Mouse (Mus musculus) heart, embryonic 10.5 days (tissue): ENCODE measurements at regions not wholly inside any gene's neighbourhood (a gene's known extent, or its start where the extent isn't known, plus 50 kb on each side); places are given as distances from the start of the nearest gene placed in this dataset.

ENCODE experiments used
- DNase-seq: peaks from one replicate; pipeline ENCODE4 v3.0.0-alpha.2; 2017; ENCODE audit warnings: low spot score
- H3K27ac ChIP-seq: fragments of 300-500 bp; sonication (generic); 2 replicates; pipeline ENCODE4 v1.5.1; 2016; ENCODE audit warnings: mild to moderate bottlenecking
- H3K27me3 ChIP-seq: fragments of 300-500 bp; sonication (generic); 2 replicates; pipeline ENCODE4 v1.6.1; 2016; ENCODE audit warnings: mild to moderate bottlenecking; ENCODE audit not compliant: poor library complexity, insufficient read depth, severe bottlenecking
- H3K36me3 ChIP-seq: fragments of 300-500 bp; sonication (generic); 2 replicates; pipeline ENCODE4 v1.6.1; 2016; ENCODE audit warnings: mild to moderate bottlenecking, moderate library complexity
- H3K4me1 ChIP-seq: fragments of 300-500 bp; sonication (generic); 2 replicates; pipeline ENCODE4 v1.6.1; 2016; ENCODE audit warnings: mild to moderate bottlenecking
- H3K4me3 ChIP-seq: fragments of 300-500 bp; sonication (generic); 2 replicates; pipeline ENCODE4 v1.5.1; 2016; ENCODE audit warnings: mild to moderate bottlenecking, moderate library complexity
- H3K9me3 ChIP-seq: fragments of 300-500 bp; sonication (generic); 2 replicates; pipeline ENCODE4 v1.6.1; 2016; ENCODE audit warnings: mild to moderate bottlenecking, moderate library complexity
- WGBS: fragments of 180-500 bp; shearing (Covaris S2); methylation state at CpG from one replicate; pipeline ENCODE4 v1.1.7; 2016; 5-methylcytosine and 5-hydroxymethylcytosine counted together

- Histone ChIP-seq H3K9me3 (no peaks in the 10 kb centered on the region), H3K36me3 (no peaks in the 10 kb centered on the region), H3K4me3 (no peak overlapping the region), H3K4me1 (peaks cover 5% of the 10 kb centered on the region; the same call in 1 of the 2 replicates), H3K27me3 (no peaks in the 10 kb centered on the region), H3K27ac (no peak overlapping the region)
- no peak for DNase-seq
Observed at GRCm38 (mm10) chr9:23101584-23101983, 121.3 kb upstream of the Bmper start.

GRCm38 (mm10) chr9:23101990-23102796, 120.7 kb upstream of the Bmper start:
- 76% methylated on average over 9 of the region's 9 CpGs for WGBS
- DNase-seq = no peak
- no peak overlapping the region for H3K27ac ChIP-seq
- no peak overlapping the region for H3K4me3 ChIP-seq
- H3K9me3 ChIP-seq = no peaks in the 10 kb centered on the region
- H3K36me3 ChIP-seq = no peaks in the 10 kb centered on the region
- H3K27me3 ChIP-seq = no peaks in the 10 kb centered on the region
- H3K4me1 ChIP-seq = peaks cover 5% of the 10 kb centered on the region; the same call in 1 of the 2 replicates

GRCm38 (mm10) chr9:23111500-23111899, 111.4 kb upstream of the Bmper start:
- no peaks in the 10 kb centered on the region for H3K9me3 ChIP-seq

GRCm38 (mm10) chr9:23115026-23115425, 107.8 kb upstream of the Bmper start:
- Histone ChIP-seq H3K36me3 (no peaks in the 10 kb centered on the region), H3K27ac (peak overlapping the region; percentile 29), H3K4me1 (peaks cover 18% of the 10 kb centered on the region), H3K9me3 (no peaks in the 10 kb centered on the region), H3K27me3 (no peaks in the 10 kb centered on the region), H3K4me3 (no peak overlapping the region)
- DNase-seq = no peak
- 15% methylated on average over 5 of the region's 5 CpGs for WGBS

More at GRCm38 (mm10) chr9:23111500-23111899, 111.4 kb upstream of the Bmper start:
- Histone ChIP-seq H3K27me3 (no peaks in the 10 kb centered on the region), H3K27ac (no peak overlapping the region), H3K4me3 (no peak overlapping the region), H3K36me3 (no peaks in the 10 kb centered on the region), H3K4me1 (peaks cover 15% of the 10 kb centered on the region)
- WGBS = 91% methylated on average over 6 of the region's 6 CpGs
- DNase-seq = no peak

GRCm38 (mm10) chr9:23115540-23115939, 107.3 kb upstream of the Bmper start:
- H3K27me3 ChIP-seq = no peaks in the 10 kb centered on the region
- 39% methylated on average over 5 of the region's 5 CpGs for WGBS
- DNase-seq = no peak
- H3K9me3 ChIP-seq = no peaks in the 10 kb centered on the region
- H3K27ac ChIP-seq = peak overlapping the region; percentile 47; the same call in 1 of the 2 replicates
- H3K4me1 ChIP-seq = peaks cover 18% of the 10 kb centered on the region
- H3K4me3 ChIP-seq = no peak overlapping the region
- no peaks in the 10 kb centered on the region for H3K36me3 ChIP-seq

- Histone ChIP-seq H3K9me3 (no peaks in the 10 kb centered on the region), H3K27me3 (no peaks in the 10 kb centered on the region), H3K4me1 (peaks cover 18% of the 10 kb centered on the region), H3K36me3 (no peaks in the 10 kb centered on the region), H3K4me3 (no peak overlapping the region), H3K27ac (peak overlapping the region; percentile 36; the same call in 1 of the 2 replicates)
- WGBS = 15% methylated on average over 1 of the region's 1 CpGs
- DNase-seq = peak; percentile 76
Observed at GRCm38 (mm10) chr9:23116311-23116710, 106.6 kb upstream of the Bmper start.

- H3K4me1 ChIP-seq = peaks cover 24% of the 10 kb centered on the region
- no peak overlapping the region for H3K4me3 ChIP-seq
- H3K27ac ChIP-seq = no peak overlapping the region
- no peaks in the 10 kb centered on the region for H3K27me3 ChIP-seq
- WGBS = 84% methylated on average over 4 of the region's 4 CpGs
- DNase-seq = no peak
- H3K36me3 ChIP-seq = no peaks in the 10 kb centered on the region
- H3K9me3 ChIP-seq = no peaks in the 10 kb centered on the region
Observed at GRCm38 (mm10) chr9:23119811-23120210, 103.1 kb upstream of the Bmper start.

GRCm38 (mm10) chr9:23120814-23121213, 102.1 kb upstream of the Bmper start:
- Histone ChIP-seq H3K4me1 (peaks cover 16% of the 10 kb centered on the region), H3K36me3 (no peaks in the 10 kb centered on the region), H3K9me3 (no peaks in the 10 kb centered on the region), H3K27me3 (no peaks in the 10 kb centered on the region), H3K4me3 (no peak overlapping the region), H3K27ac (no peak overlapping the region)
- DNase-seq = no peak
- WGBS = 86% methylated on average over 2 of the region's 2 CpGs

- Histone ChIP-seq H3K9me3 (no peaks in the 10 kb centered on the region), H3K4me3 (no peak overlapping the region), H3K27ac (no peak overlapping the region), H3K36me3 (no peaks in the 10 kb centered on the region), H3K4me1 (peaks cover 7% of the 10 kb centered on the region), H3K27me3 (no peaks in the 10 kb centered on the region)
- WGBS = 83% methylated on average over 5 of the region's 5 CpGs
- DNase-seq = no peak
Observed at GRCm38 (mm10) chr9:23122524-23122923, 100.4 kb upstream of the Bmper start.

GRCm38 (mm10) chr9:23123452-23123851, 99.4 kb upstream of the Bmper start:
- no peak overlapping the region for H3K4me3 ChIP-seq
- H3K27ac ChIP-seq = no peak overlapping the region
- no peaks in the 10 kb centered on the region for H3K9me3 ChIP-seq
- H3K4me1 ChIP-seq = peaks cover 7% of the 10 kb centered on the region
- 84% methylated on average over 3 of the region's 3 CpGs for WGBS
- no peaks in the 10 kb centered on the region for H3K36me3 ChIP-seq
- no peak for DNase-seq
- no peaks in the 10 kb centered on the region for H3K27me3 ChIP-seq

GRCm38 (mm10) chr9:23125761-23126704, 96.8 kb upstream of the Bmper start:
- peaks cover 7% of the 10 kb centered on the region for H3K4me1 ChIP-seq
- no peak overlapping the region for H3K4me3 ChIP-seq
- no peaks in the 10 kb centered on the region for H3K27me3 ChIP-seq
- no peak for DNase-seq
- H3K27ac ChIP-seq = no peak overlapping the region
- no peaks in the 10 kb centered on the region for H3K36me3 ChIP-seq
- WGBS = 58% methylated on average over 10 of the region's 10 CpGs
- H3K9me3 ChIP-seq = no peaks in the 10 kb centered on the region

- no peak for DNase-seq
Observed at GRCm38 (mm10) chr9:23127338-23128017, 95.4 kb upstream of the Bmper start.

More at GRCm38 (mm10) chr9:23127338-23128017, 95.4 kb upstream of the Bmper start:
- WGBS = 48% methylated on average over 9 of the region's 9 CpGs
- no peaks in the 10 kb centered on the region for H3K36me3 ChIP-seq
- H3K27ac ChIP-seq = no peak overlapping the region
- no peak overlapping the region for H3K4me3 ChIP-seq
- H3K9me3 ChIP-seq = no peaks in the 10 kb centered on the region
- H3K27me3 ChIP-seq = no peaks in the 10 kb centered on the region
- H3K4me1 ChIP-seq = no peaks in the 10 kb centered on the region
